10 mouse cellular contexts compared by ENCODE assay signal in the genomic region with DNA sequence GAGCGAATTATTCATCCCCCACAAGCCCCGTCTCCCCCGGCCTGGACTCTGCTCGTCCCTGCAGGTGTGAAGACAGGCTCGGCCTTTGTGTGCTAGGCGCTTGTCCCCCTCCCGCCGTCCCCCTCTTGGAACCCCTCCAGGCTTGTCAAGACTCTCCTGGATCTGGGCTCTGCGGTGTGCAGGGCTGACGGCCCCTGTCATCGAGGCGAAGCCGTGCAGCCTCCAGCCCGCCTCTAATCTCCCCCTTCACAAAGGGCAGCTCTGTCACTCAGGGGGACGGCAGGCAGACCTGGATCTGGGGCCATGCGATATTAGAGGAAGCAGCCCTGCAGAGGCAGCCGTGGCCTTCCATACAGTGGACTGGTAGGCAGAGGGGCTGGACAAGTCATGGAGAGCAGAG. TPM values are rescaled to one million over a fixed set of nuclear protein-coding genes. Genes with fewer than 3 reads are reported as not detected.
DNase-seq lines count a peak whose midpoint lies in the region; ATAC-seq and TF ChIP-seq lines count a peak whose summit lies in the region.
"Had no signal": no experiment of that assay in that cellular context is flagged by ENCODE, and none has a peak within 500 bp of the region (broad histone marks: within the 10 kb centered on the region; RNA-seq: fewer than 3 reads in every experiment).

No protein-coding gene starts in this region.

- 3% methylated on average over 17 of the region's 17 CpGs for WGBS in heart, embryonic 14.5 days
- WGBS in midbrain, embryonic 13.5 days, result 2% methylated on average over 17 of the region's 17 CpGs

- H3K27ac ChIP-seq in heart, embryonic 14.5 days (replicated peaks in 1 of 2; ENCODE audit: control insufficient read depth in 1 of 2, insufficient read depth in 1 of 2, low read depth in 2 of 2, low read length in 2 of 2), result 0 out of 4 replicates have a peak overlapping the region, but pooled peaks of 1 of the 2 experiments have one; percentile 21
- H3K27ac ChIP-seq in midbrain, embryonic 13.5 days, result peak overlapping the region; percentile 80
- H3K27ac ChIP-seq in left cerebral cortex, adult 2 months, result no peak overlapping the region
- H3K27ac ChIP-seq: liver, embryonic 15.5 days had no signal

- H3K4me2 ChIP-seq in heart, embryonic 14.5 days (ENCODE audit: low read length), result peak overlapping the region; percentile 56
- H3K4me2 ChIP-seq in midbrain, embryonic 13.5 days (replicated peaks), result peak overlapping the region; percentile 52
- H3K4me2 ChIP-seq: liver, embryonic 15.5 days had no signal

- TF ChIP-seq CTCF in left cerebral cortex, adult 2 months (IDR thresholded peaks at IDR 0.05), result no peak

- no peak overlapping the region for H3K4me3 ChIP-seq in heart, embryonic 14.5 days (ENCODE audit: control insufficient read depth in 1 of 2, insufficient read depth in 1 of 2, low read depth in 1 of 2, low read length in 2 of 2)
- peak overlapping the region; percentile 13; the same call in 1 of the 2 replicates for H3K4me3 ChIP-seq in midbrain, embryonic 13.5 days (replicated peaks)
- no peak overlapping the region for H3K4me3 ChIP-seq in left cerebral cortex, adult 2 months
- H3K4me3 ChIP-seq: liver, embryonic 15.5 days had no signal

- H3K36me3 ChIP-seq in heart, embryonic 14.5 days (ENCODE audit: control insufficient read depth, insufficient read depth, low read length), result no peaks in the 10 kb centered on the region
- no peaks in the 10 kb centered on the region for H3K36me3 ChIP-seq in midbrain, embryonic 13.5 days
- H3K36me3 ChIP-seq: liver, embryonic 15.5 days had no signal

- DNase-seq in heart, adult 9 months (ENCODE audit: low spot score in 2 of 2), result no peak
- DNase-seq in embryo, embryonic 11 days, result peak; percentile 58
- DNase-seq in thymus, postnatal 14 days, result no peak
- no peak for DNase-seq in thymus, postnatal 36 days
- no peak for DNase-seq in left cerebral cortex, adult 2 months (ENCODE audit: extremely low spot score in 1 of 2, low spot score in 2 of 2)
- DNase-seq: thymus, adult 18-20 months had no signal

- ATAC-seq in heart, embryonic 14.5 days (ENCODE audit: insufficient number of reproducible peaks, insufficient read depth, low FRiP score, low read depth), result peak; percentile 78
- peak; percentile 48 to 61 for ATAC-seq in hematopoietic stem cell, adult 5-6 weeks (replicated peaks in 1 of 2; ENCODE audit: insufficient read depth in 1 of 2, low FRiP score in 2 of 2, low TSS enrichment in 1 of 2, low read depth in 1 of 2, poor library complexity in 2 of 2, severe bottlenecking in 2 of 2)
- ATAC-seq in midbrain, embryonic 13.5 days, result peak; percentile 94

- peaks cover 46% of the 10 kb centered on the region for H3K27me3 ChIP-seq in heart, embryonic 14.5 days (ENCODE audit: control insufficient read depth, insufficient read depth, low read length)
- H3K27me3 ChIP-seq in midbrain, embryonic 13.5 days, result 0 out of 2 replicates have a peak, but pooled peaks cover 3% of the 10 kb centered on the region

- H3K9me3 ChIP-seq in heart, embryonic 14.5 days (ENCODE audit: control insufficient read depth, low read length), result no peaks in the 10 kb centered on the region
- H3K9me3 ChIP-seq in midbrain, embryonic 13.5 days, result no peaks in the 10 kb centered on the region
- H3K9me3 ChIP-seq: liver, embryonic 15.5 days had no signal

- H3K4me1 ChIP-seq in heart, embryonic 14.5 days (ENCODE audit: control insufficient read depth in 2 of 2, insufficient read depth in 2 of 2, low read length in 2 of 2), result peaks cover 21 to 34% of the 10 kb centered on the region in 2 experiments
- H3K4me1 ChIP-seq in midbrain, embryonic 13.5 days (replicated peaks), result peaks cover 38% of the 10 kb centered on the region

- H3K9ac ChIP-seq in heart, embryonic 14.5 days (ENCODE audit: low read length), result peak overlapping the region; percentile 23; the same call in 1 of the 2 replicates
- peak overlapping the region; percentile 54 for H3K9ac ChIP-seq in midbrain, embryonic 13.5 days (replicated peaks)
- H3K9ac ChIP-seq: liver, embryonic 15.5 days had no signal

- intact Hi-C loops in left cerebral cortex, adult 2 months (cut with DNase I), result no loop called here

RNA-seq across cellular contexts. Expression of gene Rpn1, which starts 47.8 kb away (rescaled TPM):
- polyA plus RNA-seq in heart, embryonic 14.5 days (2014; fragmentation: Nextera tagmentation; extraction: Ambion mirVana), result 179 and 180 TPM in 2 replicates
- 120 and 155 TPM in 2 replicates for total RNA-seq in hematopoietic stem cell, adult 5-6 weeks (2017)
- polyA plus RNA-seq in midbrain, embryonic 13.5 days (2015; fragmentation: Nextera tagmentation; extraction: Ambion mirVana), result 257 TPM in 2 replicates
- 100 to 1,000 TPM; 172 to 184 TPM for total RNA-seq in left cerebral cortex, adult 2 months (2021)
